Mouse (Mus musculus): ENCODE data around the gene Cpsf4l. TPM values are rescaled to one million over a fixed set of nuclear protein-coding genes. Genes with fewer than 3 reads are reported as not detected.
A peak's percentile ranks its signal among the peaks of the same experiment; 100 is the strongest.

The Cpsf4l gene
- polyA plus RNA-seq, 1 experiment from 2014 or later, result 0.31 TPM

- Histone ChIP-seq H3K27me3 (no peaks in the 10 kb centered on the region), H3K9ac (no peak overlapping the region), H3K4me2 (no peak overlapping the region), H3K4me3 (no peak overlapping the region), H3K27ac (no peak overlapping the region), H3K4me1 (no peaks in the 10 kb centered on the region), H3K9me3 (replicated peaks) (no peaks in the 10 kb centered on the region), H3K36me3 (ENCODE audit: poor library complexity, severe bottlenecking) (peaks cover 99% of the 10 kb centered on the region)
- ATAC-seq, result no peak
- 92% methylated on average over 8 of the region's 8 CpGs for WGBS
Measured at GRCm38 (mm10) chr11:113658319-113658718, 51.5 kb downstream of the Cpsf4l start.

DNA sequence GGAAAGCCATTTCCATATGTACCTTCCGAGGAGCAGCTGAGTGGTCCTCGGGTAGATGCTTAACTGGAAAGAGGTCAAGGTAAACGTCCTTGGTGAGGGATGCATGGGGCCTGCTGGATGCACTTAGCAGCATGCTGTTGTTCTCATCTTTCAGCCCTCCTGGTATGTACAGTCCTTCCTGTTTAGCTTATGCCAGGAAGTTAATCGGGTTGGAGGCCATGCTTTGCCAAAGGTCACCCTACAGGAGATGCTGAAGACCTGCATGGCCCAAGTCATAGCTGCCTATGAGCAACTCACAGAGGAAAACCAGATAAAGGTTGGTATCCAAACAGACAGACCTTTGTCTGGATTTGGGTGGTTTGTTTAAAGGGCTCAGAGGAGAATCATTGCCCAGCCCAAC, 52.6 kb downstream of the Cpsf4l start:
- Histone ChIP-seq H3K4me1 (no peaks in the 10 kb centered on the region), H3K27me3 (no peaks in the 10 kb centered on the region), H3K9me3 (replicated peaks) (no peaks in the 10 kb centered on the region), H3K9ac (no peak overlapping the region), H3K27ac (no peak overlapping the region; the same call in 1 of the 2 replicates), H3K4me3 (no peak overlapping the region), H3K4me2 (no peak overlapping the region), H3K36me3 (ENCODE audit: poor library complexity, severe bottlenecking) (peaks cover 99% of the 10 kb centered on the region)
- whole genome bisulfite sequencing, result 82% methylated on average over 4 of the region's 4 CpGs
- no peak for ATAC-seq

- no peak overlapping the region for H3K4me2 ChIP-seq
- H3K36me3 ChIP-seq (ENCODE audit: poor library complexity, severe bottlenecking), result peaks cover 99% of the 10 kb centered on the region
- ATAC-seq, result no peak
Measured at GRCm38 (mm10) chr11:113656511-113656932, 53.3 kb downstream of the Cpsf4l start.

DNA sequence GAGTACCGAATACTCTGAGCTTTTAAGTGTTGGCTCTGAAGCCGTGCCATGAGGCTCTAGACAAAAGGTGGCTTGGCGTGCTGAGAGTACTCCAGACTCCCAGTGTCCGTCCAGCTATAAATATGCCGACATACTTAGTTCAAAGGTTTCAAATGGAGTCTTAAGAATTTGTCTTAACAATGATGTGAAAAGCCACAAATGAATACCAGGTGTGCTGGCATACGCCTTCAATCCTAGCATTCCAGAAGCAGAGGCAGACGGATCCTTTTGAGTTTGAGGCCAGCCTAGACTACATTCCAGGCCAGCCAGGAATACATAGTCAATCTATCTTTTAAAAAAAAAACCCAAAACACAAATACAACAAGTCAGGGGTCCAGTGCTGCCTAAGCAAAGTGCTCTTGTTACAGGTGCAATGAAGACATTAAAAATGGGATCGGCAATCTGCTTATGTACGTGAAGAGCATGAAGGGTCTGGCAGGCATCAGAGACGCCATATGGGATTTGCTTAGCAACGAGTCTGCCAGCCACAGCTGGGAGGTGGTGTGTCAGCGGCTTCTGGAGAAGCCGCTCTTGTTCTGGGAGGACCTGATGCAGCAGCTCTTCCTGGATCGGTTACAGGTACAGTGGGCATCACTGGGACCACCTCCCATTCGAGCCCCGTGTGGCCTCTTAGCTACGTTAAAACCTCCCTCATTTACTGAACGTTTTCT, 55.1 kb downstream of the Cpsf4l start:
- no peak overlapping the region for H3K9ac ChIP-seq
- ATAC-seq, result no peak
- H3K4me2 ChIP-seq, result no peak overlapping the region
- no peaks in the 10 kb centered on the region for H3K27me3 ChIP-seq
- H3K4me3 ChIP-seq, result no peak overlapping the region
- H3K9me3 ChIP-seq (replicated peaks), result no peaks in the 10 kb centered on the region
- no peak overlapping the region for H3K27ac ChIP-seq
- peaks cover 81% of the 10 kb centered on the region for H3K36me3 ChIP-seq (ENCODE audit: poor library complexity, severe bottlenecking)
- H3K4me1 ChIP-seq, result peaks cover 16% of the 10 kb centered on the region
- WGBS, result 87% methylated on average over 18 of the region's 18 CpGs

More at GRCm38 (mm10) chr11:113656511-113656932, 53.3 kb downstream of the Cpsf4l start:
- Histone ChIP-seq H3K4me3 (no peak overlapping the region), H3K27me3 (no peaks in the 10 kb centered on the region), H3K27ac (no peak overlapping the region; the same call in 1 of the 2 replicates), H3K4me1 (peaks cover 5% of the 10 kb centered on the region; the same call in 1 of the 2 replicates), H3K9ac (no peak overlapping the region), H3K9me3 (replicated peaks) (no peaks in the 10 kb centered on the region)
- 91% methylated on average over 8 of the region's 8 CpGs for WGBS

DNA sequence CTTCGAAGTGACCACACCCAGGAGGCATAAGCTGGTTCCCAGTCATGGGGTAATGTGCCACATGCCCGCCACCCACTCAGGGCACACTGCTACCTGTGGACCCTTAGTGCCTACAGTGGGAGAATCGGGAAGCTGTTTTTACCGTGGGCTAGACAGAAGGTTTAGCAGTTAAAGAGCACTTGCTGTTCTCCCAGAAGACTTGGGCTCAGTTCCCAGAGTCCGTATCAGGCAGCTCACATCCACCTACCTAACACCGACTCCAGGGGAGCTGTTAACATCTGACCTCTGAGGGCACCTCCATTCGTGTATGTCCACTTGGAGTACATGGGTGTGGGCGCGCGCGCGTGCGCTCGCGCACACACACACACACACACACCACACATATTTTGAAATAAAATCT, 55.7 kb downstream of the Cpsf4l start:
- 96% methylated on average over 15 of the region's 15 CpGs for WGBS
- Histone ChIP-seq H3K27me3 (no peaks in the 10 kb centered on the region), H3K9me3 (replicated peaks) (no peaks in the 10 kb centered on the region), H3K36me3 (ENCODE audit: poor library complexity, severe bottlenecking) (peaks cover 75% of the 10 kb centered on the region), H3K9ac (no peak overlapping the region), H3K27ac (0 out of 2 replicates have a peak overlapping the region, but pooled peaks have one; percentile 2), H3K4me3 (no peak overlapping the region), H3K4me2 (no peak overlapping the region), H3K4me1 (peaks cover 16% of the 10 kb centered on the region)
- ATAC-seq, result no peak

DNA sequence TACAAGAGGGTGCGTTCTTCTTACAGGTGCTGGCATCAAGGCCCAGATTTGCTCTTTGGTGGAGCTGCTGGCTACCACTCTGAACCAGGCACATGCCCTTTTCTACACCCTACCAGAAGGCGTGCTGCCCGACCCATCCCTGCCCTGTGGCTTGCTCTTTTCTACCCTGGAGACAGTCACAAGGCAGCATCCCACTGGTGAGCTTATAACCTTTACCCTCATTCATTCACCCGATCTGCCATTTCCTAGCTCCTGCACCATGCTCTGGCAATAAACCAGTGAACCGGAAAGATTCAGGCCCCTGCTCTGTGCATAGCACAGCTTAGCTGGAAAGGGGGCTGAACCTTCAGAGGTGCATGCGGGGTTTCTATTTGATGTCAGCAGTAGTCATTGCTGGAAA, 57.3 kb downstream of the Cpsf4l start:
- no peak overlapping the region for H3K4me2 ChIP-seq
- H3K36me3 ChIP-seq (ENCODE audit: poor library complexity, severe bottlenecking), result peaks cover 60% of the 10 kb centered on the region
- no peak overlapping the region for H3K27ac ChIP-seq
- peaks cover 31% of the 10 kb centered on the region for H3K4me1 ChIP-seq
- no peak overlapping the region for H3K9ac ChIP-seq
- H3K27me3 ChIP-seq, result no peaks in the 10 kb centered on the region
- WGBS, result 90% methylated on average over 6 of the region's 6 CpGs
- no peak for ATAC-seq
- no peaks in the 10 kb centered on the region for H3K9me3 ChIP-seq (replicated peaks)
- no peak overlapping the region for H3K4me3 ChIP-seq

DNA sequence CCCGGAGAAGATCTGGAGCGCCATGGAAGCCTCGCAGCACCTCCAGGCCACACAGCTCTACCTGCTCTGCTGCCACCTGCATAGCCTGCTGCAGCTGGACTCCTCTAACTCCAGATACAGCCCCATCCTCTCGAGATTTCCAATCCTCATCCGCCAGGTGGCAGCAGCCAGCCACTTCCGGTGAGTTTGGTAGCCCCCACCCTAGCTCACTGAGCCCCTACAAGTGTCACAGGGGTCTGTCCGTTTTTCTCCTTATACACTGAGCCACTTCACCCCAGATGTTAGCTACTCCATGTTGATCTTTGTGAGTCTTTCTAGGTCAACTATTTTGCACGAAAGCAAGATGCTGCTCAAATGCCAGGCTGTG, 57.9 kb downstream of the Cpsf4l start:
- Histone ChIP-seq H3K4me1 (peaks cover 31% of the 10 kb centered on the region), H3K4me2 (no peak overlapping the region), H3K4me3 (no peak overlapping the region), H3K27ac (peak overlapping the region; percentile 68), H3K9me3 (replicated peaks) (no peaks in the 10 kb centered on the region), H3K9ac (no peak overlapping the region), H3K27me3 (no peaks in the 10 kb centered on the region), H3K36me3 (ENCODE audit: poor library complexity, severe bottlenecking) (peaks cover 54% of the 10 kb centered on the region)
- ATAC-seq, result peak; percentile 9; the same call in 1 of the 2 replicates
- WGBS, result 45% methylated on average over 8 of the region's 8 CpGs

GRCm38 (mm10) chr11:113651206-113651906, 58.5 kb downstream of the Cpsf4l start:
- Histone ChIP-seq H3K27me3 (no peaks in the 10 kb centered on the region), H3K9ac (no peak overlapping the region), H3K4me3 (no peak overlapping the region; the same call in 1 of the 2 replicates), H3K36me3 (ENCODE audit: poor library complexity, severe bottlenecking) (peaks cover 48% of the 10 kb centered on the region), H3K4me1 (peaks cover 31% of the 10 kb centered on the region), H3K4me2 (peak overlapping the region; percentile 78), H3K27ac (peak overlapping the region; percentile 68), H3K9me3 (replicated peaks) (no peaks in the 10 kb centered on the region)
- no peak for ATAC-seq
- 73% methylated on average over 22 of the region's 22 CpGs for WGBS

DNA sequence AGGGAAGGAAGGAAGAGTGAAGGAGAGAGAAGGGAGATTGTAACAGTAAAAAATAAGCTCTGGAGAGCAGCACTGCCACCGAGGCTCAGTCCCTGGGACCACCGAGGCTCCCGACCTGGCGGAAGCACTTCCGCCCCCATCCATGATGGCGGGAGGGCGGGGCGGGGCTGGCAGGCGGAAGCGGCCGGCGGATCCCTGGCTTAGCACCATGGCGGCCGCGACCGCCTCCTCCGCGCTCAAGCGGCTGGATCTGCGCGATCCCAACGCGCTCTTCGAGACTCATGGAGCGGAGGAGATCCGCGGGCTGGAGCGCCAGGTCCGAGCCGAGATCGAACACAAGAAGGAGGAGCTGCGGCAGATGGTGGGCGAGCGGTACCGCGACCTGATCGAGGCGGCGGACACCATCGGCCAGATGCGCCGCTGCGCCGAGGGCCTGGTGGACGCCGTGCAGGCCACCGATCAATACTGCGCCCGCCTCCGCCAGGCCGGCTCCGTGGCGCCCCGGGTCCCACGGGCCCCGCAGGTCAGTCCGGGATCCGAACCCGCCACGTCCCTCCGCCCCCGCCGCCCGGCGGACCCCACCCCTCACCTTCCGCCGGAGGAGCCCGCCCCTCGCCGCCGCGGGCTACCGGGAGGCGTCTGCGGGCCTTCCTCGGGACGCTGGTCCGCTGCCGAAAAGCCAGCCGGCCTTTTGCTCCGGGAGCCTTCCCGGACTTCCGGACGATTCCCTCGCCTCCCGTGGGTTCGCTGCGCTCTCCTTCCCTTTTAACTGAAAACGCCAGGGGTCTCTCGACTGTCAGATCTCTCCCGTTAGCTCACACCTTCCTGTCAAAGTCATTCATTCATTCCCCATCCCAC, 60.2 kb downstream of the Cpsf4l start, which contains the start of gene Slc39a11:
TSS of gene Slc39a11 (minus strand) at position 727 of the 858 bp plus-strand sequence.
- ATAC-seq, result peak; percentile 80
- peak within 1 kb of the TSS; percentile 78 for H3K4me2 ChIP-seq
- WGBS, result under 1% methylated on average over 71 of the region's 91 CpGs

GRCm38 (mm10) chr11:113648690-113649352, 61.0 kb downstream of the Cpsf4l start, which contains the start of gene Cog1:
Gene Cog1 (plus strand): TSS chr11:113649169.
- Histone ChIP-seq H3K4me1 (peaks cover 31% of the 10 kb centered on the region), H3K36me3 (ENCODE audit: poor library complexity, severe bottlenecking) (peaks cover 23% of the 10 kb centered on the region), H3K9ac (peak within 1 kb of the TSS; percentile 91), H3K27me3 (no peaks in the 10 kb centered on the region), H3K9me3 (replicated peaks) (no peaks in the 10 kb centered on the region), H3K4me2 (peak within 1 kb of the TSS; percentile 78), H3K4me3 (peak within 1 kb of the TSS; percentile 92), H3K27ac (peak within 1 kb of the TSS; percentile 90)
- WGBS, result 44% methylated on average over 26 of the region's 26 CpGs
- ATAC-seq, result no peak

More for the DNA sequence above, 60.2 kb downstream of the Cpsf4l start, which contains the start of gene Slc39a11:
- H3K9ac ChIP-seq, result peak within 1 kb of the TSS; percentile 91
- H3K4me1 ChIP-seq, result peaks cover 31% of the 10 kb centered on the region
- no peaks in the 10 kb centered on the region for H3K27me3 ChIP-seq
- H3K36me3 ChIP-seq (ENCODE audit: poor library complexity, severe bottlenecking), result peaks cover 31% of the 10 kb centered on the region
- H3K9me3 ChIP-seq (replicated peaks), result no peaks in the 10 kb centered on the region
- peak within 1 kb of the TSS; percentile 90 for H3K27ac ChIP-seq
- H3K4me3 ChIP-seq, result peak within 1 kb of the TSS; percentile 92
